Mouse (Mus musculus): Measurements from ENCODE around the gene Itgb1.

GRCm38 (mm10) chr8:128671813-128672212 lies 13.6 kb upstream of the Itgb1 start:
- no peak for TF ChIP-seq CTCF (IDR thresholded peaks at IDR 0.05; ENCODE audit: low read depth, low read length)
- TF ChIP-seq POLR2A (IDR thresholded peaks at IDR 0.05; ENCODE audit: borderline replicate concordance, low read depth, low read length): no peak

Data from bone marrow macrophage, adult 2 months (primary cell).